Mouse (Mus musculus) T-helper 2 cell (primary cell): ENCODE measurements at regions not wholly inside any gene's neighbourhood (a gene's known extent, or its start where the extent isn't known, plus 50 kb on each side); places are given as distances from the start of the nearest gene placed in this dataset.
"Not testable (repeated sequence)": the region's sequence is repeated elsewhere in the genome, so short reads cannot be mapped to it uniquely, and the experiment has no call there.

ENCODE experiments used
- in situ Hi-C: fragments of 300-600 bp; cut with MboI, MseI; formaldehyde crosslinking; loops from one replicate; pipeline ENCODE4 v1.15.1; 2025; ENCODE audit warnings: high pct_unique_total_duplicates

DNA sequence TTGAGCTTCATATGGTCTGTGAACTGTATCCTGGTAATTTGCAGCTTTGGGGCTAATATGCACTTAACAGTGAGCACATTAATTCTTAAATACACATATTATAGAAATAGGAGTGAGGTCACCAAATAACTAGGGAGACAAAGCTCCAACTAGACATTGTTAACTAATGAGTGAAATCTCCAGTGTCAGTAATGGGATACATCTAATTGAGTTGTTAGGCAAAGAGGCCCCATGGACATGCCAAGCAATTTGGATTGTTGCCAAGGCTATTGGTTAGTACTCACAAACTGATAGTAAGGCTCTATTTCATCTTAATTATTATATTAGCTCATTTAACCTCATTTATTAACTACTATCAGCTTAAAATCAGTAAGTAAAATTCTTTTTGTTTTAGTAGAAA is 698.5 kb downstream of the Triml1 start:
- in situ Hi-C loops: no loop called here

DNA sequence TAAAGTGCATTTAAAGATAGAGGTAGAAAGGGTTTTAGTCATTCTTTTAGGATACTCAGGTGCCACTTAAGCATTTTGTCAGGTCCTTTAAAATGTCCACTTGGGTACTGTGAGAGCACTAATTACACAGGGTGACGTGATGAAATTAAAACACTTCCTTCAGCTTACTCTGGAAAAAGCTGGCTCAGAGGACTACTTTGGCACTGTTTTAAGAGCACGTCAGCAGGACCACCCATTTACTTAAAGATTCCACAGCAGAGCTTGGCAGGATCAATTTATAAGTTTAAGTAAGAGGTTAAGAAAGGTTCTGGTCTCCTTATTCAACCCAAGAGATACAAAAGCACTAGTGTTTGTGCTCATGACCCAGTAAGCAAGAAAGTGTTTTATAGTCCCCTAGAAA is 738.7 kb downstream of the Triml1 start:
- in situ Hi-C loops: loop anchor here (10.0 kb wide), 1 partner anchor 1912 kb away; no protein-coding TSS in a partner anchor

DNA sequence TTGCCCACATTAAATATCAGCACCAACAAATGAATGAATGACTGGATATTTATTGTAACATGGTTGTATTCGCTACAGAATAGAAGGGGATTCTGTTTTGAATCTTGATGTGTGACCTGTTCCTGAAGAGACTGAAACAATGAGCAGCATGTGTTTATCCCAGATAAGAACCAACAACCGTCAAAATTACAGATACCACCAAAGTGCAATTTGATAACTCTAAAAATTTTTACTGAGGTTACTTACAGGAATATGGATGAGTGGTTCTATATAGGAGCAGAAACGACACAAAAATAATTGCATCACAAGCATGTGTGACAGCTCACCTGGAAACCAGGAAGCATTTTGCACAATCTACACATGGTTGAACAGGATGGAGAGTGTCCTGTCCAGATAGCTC is 744.4 kb downstream of the Triml1 start:
- in situ Hi-C loops: no loop called here

DNA sequence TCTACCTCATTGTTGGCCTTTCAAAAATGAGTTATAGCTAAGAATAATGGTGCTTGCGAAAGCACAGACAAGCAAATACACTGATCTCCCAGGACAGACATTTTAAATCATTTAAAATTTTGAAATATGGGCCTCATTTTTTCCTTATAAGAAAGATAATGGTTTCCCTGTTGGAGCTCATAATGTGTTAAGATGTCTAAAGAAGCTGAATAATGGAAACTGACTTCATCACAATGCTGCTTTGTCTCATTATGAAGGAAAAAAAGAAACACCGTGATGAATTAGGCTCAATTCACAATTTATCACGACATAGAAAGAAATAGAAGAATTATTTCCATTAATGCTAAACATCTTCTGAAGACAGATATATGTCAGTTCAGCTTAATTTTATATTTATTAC is 752.5 kb downstream of the Triml1 start:
- in situ Hi-C loops: no loop called here

DNA sequence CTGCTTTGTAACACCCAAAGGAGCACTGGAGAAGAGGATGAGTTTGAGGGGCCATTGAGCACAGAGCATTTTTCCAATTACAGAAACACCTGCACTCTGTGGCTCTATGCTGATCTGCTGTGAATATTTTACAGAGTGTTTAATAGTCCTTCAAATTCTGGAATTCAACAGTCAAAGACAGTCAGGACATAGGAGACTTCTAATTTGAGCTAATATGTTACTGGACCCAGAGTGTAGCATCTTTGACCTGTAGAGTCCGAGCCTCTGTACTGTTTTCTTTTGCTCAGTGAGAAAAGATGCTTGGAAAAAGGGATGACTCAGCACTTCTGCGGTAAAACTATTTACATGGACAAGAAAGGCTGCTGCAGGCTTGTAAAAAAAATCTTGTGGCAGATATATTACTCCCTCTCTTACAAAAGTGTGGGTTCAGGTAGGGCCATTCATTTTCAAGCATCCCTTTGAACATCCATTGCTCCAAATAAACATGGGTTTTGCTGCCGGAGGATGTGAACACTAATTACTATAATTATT is 793.1 kb downstream of the Triml1 start:
- in situ Hi-C loops: no loop called here

DNA sequence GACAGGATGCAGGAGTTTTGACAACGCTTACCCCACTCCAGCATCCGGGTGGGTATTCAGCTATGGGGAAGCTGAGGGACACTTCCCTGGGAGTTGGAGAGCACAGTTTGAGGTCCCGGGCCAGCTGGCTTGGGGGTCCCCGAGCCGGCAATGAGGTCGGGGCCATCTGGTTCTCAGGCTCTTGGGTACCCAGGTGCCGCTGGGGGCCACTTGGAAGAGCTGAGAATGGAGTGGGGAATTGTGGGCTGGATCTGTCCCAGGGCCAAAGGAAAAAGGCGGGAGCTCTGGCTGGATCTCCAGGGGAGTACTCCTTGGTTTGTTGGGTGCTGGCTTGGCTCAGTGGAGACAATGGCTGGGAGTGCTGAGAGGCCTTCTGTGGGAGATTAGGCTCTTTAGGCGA is 806.6 kb downstream of the Triml1 start:
- in situ Hi-C loops: no loop called here

DNA sequence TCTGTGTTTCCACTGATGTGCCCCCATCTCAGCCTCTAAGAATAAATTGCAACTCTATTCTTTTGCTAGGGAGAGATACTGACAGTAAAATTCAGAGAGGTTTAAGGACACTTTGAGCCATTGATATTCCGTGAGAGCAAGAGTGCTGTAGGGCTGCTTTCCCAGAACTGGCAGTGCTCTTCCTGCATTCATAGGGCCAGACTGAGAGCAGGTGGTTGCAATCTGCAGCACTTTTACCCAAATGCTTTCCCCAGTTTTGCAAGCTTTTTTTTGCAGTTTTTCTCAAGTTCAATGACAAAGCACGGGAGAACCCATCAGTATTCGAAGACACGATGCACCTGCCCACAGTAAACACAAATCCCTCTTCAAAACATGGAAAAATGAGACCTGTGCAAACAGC is 816.6 kb downstream of the Triml1 start:
- in situ Hi-C loops: no loop called here

DNA sequence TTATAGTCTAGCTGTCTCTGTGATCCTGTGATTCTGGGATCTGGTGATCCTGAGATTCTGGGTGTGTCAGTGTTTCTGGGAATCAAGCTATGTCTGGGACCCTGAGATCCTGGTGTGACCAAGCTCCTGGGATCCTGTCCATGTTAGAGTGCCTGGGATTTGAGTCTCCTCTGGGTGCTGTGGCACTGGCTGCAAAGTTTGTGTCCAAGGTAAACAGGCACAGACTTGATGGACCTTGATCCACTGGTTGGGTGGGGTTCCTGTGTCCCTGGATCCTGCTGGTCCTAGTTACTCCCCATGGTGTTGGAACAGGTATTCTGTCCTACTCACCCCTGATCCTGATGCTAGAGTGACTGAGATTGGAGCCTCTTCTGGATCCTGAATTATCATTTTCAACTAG is 818.4 kb downstream of the Triml1 start:
- in situ Hi-C loops: no loop called here

DNA sequence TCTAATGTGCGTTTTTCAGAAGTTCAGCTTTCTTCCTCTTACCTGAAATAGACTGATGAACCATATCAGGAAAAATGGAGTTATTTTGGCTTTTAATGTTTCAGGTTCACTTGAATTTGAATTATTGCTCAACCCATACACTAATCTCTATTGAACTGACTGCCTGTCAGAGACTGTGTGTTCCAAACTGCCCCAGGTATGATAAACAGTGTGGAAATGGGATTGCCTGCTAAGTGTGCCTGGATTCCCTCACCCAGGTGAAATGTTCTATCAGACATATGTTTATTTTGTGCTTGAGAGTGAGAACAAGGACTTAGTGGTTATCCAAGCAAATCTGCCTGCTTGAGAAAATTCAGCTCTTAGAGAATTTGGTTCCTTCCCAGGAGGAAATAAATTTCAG is 830.2 kb downstream of the Triml1 start:
- in situ Hi-C loops: no loop called here

DNA sequence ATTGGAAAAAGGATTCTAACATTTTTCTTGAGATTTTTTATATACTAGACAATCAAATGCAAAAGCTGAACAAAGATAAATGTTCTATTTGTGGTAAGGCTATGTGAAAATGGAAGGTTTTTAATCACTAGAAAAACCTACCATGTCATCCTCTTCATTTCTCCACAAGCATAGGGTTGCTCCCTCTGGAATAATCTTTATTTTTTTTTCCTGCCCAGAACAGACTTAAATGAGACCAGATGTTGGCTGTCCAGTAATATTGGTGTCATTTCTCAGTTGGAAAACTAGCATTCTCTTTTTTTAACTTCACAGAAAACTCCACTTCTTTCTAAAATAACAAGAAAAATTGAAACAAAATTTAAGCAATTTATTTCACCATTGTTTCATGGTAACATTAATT is 849.9 kb downstream of the Triml1 start:
- in situ Hi-C loops: no loop called here

DNA sequence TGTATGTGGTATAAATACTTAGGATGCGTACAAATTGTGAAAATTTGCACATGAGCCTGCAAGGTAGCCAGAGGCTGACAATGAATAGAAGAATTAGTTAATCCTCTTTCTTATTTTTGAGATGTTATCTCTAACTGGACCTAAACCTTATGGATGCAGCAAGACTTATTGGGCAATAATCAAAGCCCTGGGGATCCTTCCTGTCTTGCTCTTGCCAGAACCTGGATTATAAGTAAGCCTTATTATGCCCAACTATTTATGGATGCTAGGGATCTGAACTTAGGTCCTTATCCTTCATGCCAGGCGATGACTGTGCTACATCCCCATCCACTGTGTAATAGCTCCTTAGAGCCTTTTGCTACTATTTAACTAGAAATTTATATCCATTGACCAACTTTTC is 859.3 kb downstream of the Triml1 start:
- in situ Hi-C loops: no loop called here

DNA sequence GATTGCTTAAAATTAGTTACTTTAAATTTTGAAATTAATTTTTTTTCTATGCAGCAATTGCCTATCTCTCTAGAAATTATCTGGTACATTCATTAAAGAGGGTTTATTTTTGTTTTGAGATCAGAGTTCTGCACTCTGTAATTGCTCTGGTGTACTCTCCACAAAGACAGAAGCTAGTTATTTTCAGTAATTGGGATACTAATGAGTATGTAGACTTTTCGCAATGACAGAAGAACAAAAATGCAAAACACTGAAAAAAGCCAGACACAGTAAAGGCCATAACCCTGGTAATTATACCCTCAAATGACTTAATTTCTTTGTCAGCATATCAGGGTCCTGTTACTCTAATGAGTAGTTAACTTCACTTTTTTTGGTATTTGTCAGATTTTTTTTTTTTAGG is 836.5 kb upstream of the Frg1 start:
- in situ Hi-C loops: loop anchor here (25.0 kb wide), 1 partner anchor 1109 kb away; no protein-coding TSS in a partner anchor

DNA sequence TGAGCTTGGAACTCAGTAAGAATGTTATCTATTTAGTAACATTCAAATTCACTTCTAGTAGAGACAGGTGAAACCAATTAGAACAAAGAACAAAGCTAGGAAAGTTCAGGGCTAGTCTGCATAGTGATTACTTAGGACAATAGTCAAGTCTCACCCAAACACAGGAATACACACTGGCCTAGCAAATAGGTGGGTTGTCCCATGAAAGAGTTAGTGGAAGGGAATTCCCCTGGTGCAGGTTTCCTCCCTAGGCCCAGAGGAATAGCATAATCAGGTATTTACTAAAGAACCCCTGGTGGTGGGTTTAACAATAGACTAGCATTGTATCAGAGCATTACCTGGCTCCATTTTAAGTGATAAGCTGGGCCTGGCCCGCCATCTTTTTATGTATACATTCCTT is 825.4 kb upstream of the Frg1 start:
- in situ Hi-C loops: not testable (repeated sequence)

DNA sequence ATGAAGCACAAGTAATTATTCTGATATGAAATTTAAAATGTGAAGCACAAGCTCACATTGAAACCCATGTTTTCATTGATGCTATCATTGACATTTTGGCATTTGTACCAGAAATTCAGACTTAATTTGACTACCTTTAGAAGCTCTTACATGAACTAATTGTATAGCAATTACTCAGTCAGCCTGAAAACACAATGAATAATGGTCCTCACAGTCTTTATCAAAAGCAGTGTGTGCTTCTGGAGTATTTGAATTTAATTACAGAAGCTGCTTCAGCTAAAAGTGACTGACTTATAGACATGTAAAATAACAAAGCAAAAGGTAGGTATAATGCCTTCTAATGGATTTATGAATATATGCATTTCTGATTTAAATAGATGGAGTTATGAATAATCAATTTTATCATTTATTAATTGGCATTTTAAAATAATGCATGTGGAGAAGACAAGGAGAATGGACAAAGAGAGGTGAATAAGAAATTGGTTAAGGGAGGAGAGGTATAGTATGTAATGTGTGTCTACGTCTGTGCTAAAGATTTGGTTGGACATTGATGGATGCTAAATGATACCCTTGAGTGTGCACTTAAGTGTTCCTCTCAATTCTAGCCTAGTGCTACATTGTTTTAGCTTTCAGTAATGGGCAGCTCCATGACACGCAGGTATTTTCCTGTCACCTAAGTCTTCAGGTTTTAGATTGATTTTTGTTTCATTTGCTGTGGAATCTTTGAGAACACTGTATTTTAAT is 803.2 kb upstream of the Frg1 start:
- in situ Hi-C loops: no loop called here

DNA sequence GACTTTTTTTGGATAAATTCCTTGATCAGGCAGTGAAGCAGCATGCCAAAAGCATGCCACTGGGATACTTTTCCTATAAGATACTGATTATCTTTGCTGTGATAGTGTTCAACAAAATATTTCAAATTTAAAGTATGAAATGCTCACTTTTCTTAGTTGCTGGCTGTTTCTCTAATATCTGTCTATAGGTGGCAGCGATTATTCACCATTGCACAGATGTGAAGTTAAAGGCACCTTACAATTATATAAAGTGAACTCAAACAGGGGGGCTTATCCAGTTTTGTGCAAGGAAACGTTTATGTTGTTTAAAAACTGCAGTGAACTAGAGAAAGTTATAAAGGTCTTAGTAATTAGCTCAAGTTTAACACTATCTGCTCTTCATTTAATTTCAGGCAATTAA is 794.1 kb upstream of the Frg1 start:
- in situ Hi-C loops: no loop called here

DNA sequence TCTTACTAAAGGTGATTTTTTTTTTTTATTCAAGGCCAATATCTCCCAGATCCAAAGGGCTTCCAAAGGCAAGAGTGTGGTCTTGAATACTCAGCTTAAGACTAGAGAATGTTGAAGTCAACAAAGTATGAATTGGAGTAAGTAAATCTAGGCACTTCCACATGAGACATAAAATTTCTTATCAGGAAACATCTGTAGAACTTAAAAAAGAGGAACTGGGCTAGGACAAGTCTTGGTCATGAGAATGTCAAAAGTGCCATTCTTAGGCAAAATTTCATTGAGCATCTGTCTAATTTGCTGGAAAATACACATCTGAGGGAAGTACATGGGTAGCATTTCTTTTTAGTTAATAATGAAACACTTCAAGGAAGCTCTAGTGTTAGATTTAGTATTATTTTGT is 793.1 kb upstream of the Frg1 start:
- in situ Hi-C loops: no loop called here

DNA sequence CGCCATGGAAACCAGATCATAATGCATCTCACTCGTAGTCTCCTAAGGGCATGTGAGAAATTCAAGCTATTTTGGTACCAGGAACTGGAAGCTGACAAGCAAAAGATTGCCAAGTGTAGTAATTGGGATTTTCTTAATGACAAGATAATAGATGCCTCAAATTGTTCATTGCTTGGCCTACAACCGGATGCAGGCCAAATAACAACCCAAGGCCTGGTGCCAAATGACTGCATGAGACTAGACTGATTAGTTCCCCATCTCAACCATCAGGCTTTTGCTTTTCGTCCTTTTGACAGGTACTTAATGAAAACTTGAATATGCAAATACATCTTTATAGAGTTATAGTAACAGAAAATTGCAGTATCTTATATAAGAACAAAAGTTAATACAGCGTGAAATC is 780.4 kb upstream of the Frg1 start:
- in situ Hi-C loops: no loop called here

DNA sequence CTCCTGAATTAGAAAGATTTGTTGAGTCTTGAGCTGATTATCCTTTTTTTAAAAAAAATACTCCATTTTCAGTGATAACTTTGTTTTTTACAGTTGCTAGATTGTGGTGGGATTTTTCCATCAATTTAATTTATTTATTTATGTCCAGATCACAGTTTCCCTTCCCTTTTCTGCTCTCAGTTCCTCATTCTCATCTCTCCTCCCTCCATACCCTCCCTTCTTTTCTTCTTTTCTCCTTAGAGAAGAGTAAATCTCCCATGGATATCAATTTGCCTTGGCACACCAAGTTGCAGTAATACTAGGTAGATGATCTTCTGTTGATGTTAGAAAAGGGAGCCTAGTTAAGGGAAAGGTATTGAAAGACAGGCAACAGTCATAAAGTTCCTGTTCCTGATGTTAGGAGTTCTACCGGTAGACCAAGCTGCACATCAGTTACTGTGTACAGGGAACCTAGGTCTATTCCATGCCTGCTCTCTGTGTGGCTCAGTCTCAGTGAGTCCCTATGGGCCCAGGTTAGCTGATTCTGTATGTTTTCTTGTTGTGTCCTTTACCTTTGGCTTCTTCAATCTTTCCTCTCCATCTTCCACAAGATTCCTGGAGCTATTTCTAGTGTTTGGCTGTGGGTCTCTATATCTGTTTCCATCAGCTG is 777.2 kb upstream of the Frg1 start:
- in situ Hi-C loops: no loop called here

DNA sequence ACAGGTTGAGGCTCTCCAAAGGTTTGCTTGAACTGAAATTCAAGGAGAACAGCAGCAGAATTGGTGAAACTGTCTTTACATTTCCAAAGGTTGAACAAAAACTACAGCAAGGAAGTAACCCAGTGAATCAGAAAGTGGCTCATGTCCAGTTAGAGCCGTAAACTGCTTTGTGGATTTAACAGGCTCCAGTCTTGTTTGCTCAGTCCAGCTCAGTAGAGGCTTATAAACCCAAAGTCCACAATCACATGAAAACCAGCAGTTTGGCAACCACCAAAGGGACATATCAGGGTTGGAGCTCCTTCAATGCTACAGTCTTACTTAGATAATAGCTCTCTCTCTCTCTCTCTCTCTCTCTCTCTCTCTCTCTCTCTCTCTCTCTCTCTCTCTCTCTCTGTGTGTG is 770.2 kb upstream of the Frg1 start:
- in situ Hi-C loops: no loop called here

DNA sequence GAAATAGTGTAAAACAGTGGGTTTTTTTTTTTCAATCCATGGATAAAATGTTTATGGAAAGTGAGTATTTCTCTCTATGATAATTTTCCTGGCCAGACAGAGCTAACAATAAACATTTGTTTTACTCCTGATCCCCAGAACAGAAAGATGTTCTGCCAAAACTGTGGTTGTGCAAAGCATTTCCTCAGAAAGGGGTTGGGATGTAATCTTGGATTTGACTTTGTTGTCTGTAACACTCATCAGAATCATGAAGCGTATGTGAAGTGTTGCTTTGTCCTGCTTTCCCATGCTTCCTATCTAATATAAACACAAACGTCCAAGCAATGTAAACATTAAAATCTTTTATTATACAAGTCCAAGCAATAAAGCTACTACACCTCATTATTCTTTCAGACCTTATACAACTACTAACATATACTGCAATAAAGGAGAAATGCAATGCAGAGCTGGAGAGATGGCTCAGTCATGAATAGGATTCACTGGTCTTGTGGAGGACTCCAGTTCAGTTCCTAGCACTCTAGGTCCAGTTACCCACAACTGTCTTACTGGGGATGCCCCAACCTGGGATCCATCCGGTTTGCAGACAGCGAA is 766.5 kb upstream of the Frg1 start:
- in situ Hi-C loops: no loop called here

DNA sequence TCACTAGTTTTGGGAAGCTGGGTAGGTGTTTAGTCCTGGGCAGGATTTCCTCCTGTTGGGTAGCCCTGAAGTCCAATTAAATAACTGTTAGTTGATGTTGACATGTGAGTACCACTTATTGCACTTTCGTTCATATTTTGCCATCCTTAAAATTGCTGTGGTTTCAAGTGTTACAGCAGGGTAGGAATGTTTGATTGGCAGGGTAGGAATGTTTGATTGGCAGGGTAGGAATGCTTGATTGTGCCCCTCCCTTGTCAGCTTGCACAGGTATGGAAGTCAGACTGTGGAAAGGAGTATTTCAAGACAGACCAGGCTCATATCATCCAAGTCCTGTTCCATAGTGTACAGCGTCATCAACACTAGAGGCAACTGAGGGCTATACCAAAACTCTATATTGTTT is 745.6 kb upstream of the Frg1 start:
- in situ Hi-C loops: no loop called here

DNA sequence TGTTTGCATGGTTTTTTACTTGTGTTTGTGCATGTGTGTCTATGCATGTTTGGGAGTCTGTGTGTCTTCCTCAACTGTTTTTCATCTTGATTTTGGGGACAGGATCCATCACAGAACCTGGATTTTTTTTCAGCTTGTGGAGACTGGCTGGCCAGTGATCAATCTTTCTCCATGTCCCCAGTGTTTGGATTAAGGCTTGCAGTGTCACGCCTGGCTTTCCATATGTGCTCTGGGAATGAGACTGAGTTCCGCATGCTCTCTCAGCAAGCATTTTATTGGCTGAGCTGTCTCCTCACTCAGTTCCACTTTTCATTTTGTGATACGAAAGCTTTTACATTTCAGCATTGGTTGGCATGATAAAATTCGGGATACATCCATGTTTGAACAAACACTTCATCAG is 740.1 kb upstream of the Frg1 start:
- in situ Hi-C loops: no loop called here

DNA sequence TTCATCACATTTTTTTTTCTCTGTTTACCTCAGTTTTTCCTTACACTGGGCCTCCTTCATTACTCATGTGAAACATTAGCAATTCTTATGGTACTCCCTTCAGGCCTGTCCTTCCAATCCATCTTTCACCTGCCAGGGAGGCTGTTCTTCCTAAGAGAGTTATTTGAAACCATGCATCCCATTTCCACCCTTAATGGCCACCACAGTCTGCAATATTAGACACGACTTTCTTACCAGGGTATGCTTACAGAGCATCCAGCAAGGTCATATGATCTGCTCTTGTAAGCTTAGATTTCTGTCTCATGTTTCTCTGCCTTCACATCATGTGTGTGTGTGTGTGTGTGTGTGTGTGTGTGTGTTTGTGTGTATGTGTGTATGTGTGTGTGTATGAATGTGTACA is 739.7 kb upstream of the Frg1 start:
- in situ Hi-C loops: no loop called here
